Mouse (Mus musculus): ENCODE data around the gene Cdkal1.

- TF ChIP-seq CTCF (IDR thresholded peaks at IDR 0.05; ENCODE audit: control insufficient read depth, insufficient read depth, low read length) (no peak), POLR2A (IDR thresholded peaks at IDR 0.05; ENCODE audit: borderline replicate concordance, control insufficient read depth, low read depth, low read length) (no peak)
Observed at GRCm38 (mm10) chr13:29320421-29320820, 535.1 kb downstream of the Cdkal1 start.
